Mouse (Mus musculus) limb, embryonic 14.5 days (tissue): ENCODE results near the gene Gif. TPM values are rescaled to one million over a fixed set of nuclear protein-coding genes. Genes with fewer than 3 reads are reported as not detected.

ENCODE experiments used
- ATAC-seq: fragments of 200-750 bp; cut with Nextera tagmentation; 2 replicates; pipeline ENCODE4 v1.8.0; 2017; ENCODE audit warnings: low read depth, moderate number of reproducible peaks, moderate TSS enrichment; ENCODE audit not compliant: low FRiP score
- DNase-seq: peaks from one replicate; pipeline ENCODE4 v3.0.0-alpha.2; 2015; ENCODE audit warnings: low spot score
- H3K27ac ChIP-seq: fragments of 300-500 bp; sonication (generic); replicated peaks from 2 replicates; pipeline ENCODE4 v1.5.1; 2014; ENCODE audit warnings: low read depth, mild to moderate bottlenecking, low read length, moderate library complexity, mixed read lengths
- H3K27me3 ChIP-seq: fragments of 300-500 bp; sonication (generic); 2 replicates; pipeline ENCODE4 v1.6.1; 2014; ENCODE audit warnings: low read length, mixed read lengths; ENCODE audit not compliant: control insufficient read depth, insufficient read depth
- H3K36me3 ChIP-seq: fragments of 300-500 bp; sonication (generic); 2 replicates; pipeline ENCODE4 v1.6.1; 2014; ENCODE audit warnings: mild to moderate bottlenecking, low read length, moderate library complexity, mixed read lengths; ENCODE audit not compliant: control insufficient read depth, insufficient read depth
- H3K4me1 ChIP-seq: fragments of 300-500 bp; sonication (generic); 2 replicates; pipeline ENCODE4 v1.6.1; 2014; ENCODE audit warnings: antibody characterized with exemption, low read length, mixed read lengths; ENCODE audit not compliant: control insufficient read depth, insufficient read depth
- H3K4me2 ChIP-seq: fragments of 300-500 bp; sonication (generic); replicated peaks from 2 replicates; pipeline ENCODE4 v1.6.1; 2014; ENCODE audit warnings: low read depth, mild to moderate bottlenecking, low read length, moderate library complexity; ENCODE audit not compliant: severe bottlenecking
- H3K4me3 ChIP-seq: fragments of 300-500 bp; sonication (generic); replicated peaks from 2 replicates; pipeline ENCODE4 v1.5.1; 2014; ENCODE audit warnings: low read length
- H3K9ac ChIP-seq: fragments of 300-500 bp; sonication (generic); 2 replicates; pipeline ENCODE4 v1.6.1; 2014; ENCODE audit warnings: mild to moderate bottlenecking, low read depth, low read length, moderate library complexity; ENCODE audit not compliant: severe bottlenecking
- H3K9me3 ChIP-seq: fragments of 300-500 bp; sonication (generic); 2 replicates; pipeline ENCODE4 v1.6.1; 2016; ENCODE audit warnings: low read length; ENCODE audit not compliant: control insufficient read depth
- POLR2A ChIP-seq: fragments of 200-500 bp; IDR thresholded peaks from 2 replicates; pipeline ENCODE4 v1.8.0; 2012; ENCODE audit warnings: inconsistent platforms, mild to moderate bottlenecking, moderate library complexity, borderline replicate concordance; ENCODE audit not compliant: insufficient read depth, insufficient read length; ENCODE audit errors: extremely low read depth
- whole genome bisulfite sequencing: fragments of 180-500 bp; shearing (Covaris S2); extraction: QIAGEN DNeasy Blood & Tissue Kit; methylation state at CpG from one replicate; pipeline ENCODE4 v1.1.7; 2014; 5-methylcytosine and 5-hydroxymethylcytosine counted together
- polyA plus RNA-seq, 2 experiments: library from polyadenylated mRNA; depleted of rRNA in 1 of 2; stranded (reverse) in 1 of 2; unstranded in 1 of 2; fragments of >200 nt; fragmentation: Nextera tagmentation in 1 of 2; extraction: Ambion mirVana in 1 of 2; gene quantifications; 2 replicates each; pipeline versions ENCODE4 v1.2.1 to v1.2.3; 2012 to 2014

The Gif gene
- polyA plus RNA-seq, 2 experiments: not detected

DNA sequence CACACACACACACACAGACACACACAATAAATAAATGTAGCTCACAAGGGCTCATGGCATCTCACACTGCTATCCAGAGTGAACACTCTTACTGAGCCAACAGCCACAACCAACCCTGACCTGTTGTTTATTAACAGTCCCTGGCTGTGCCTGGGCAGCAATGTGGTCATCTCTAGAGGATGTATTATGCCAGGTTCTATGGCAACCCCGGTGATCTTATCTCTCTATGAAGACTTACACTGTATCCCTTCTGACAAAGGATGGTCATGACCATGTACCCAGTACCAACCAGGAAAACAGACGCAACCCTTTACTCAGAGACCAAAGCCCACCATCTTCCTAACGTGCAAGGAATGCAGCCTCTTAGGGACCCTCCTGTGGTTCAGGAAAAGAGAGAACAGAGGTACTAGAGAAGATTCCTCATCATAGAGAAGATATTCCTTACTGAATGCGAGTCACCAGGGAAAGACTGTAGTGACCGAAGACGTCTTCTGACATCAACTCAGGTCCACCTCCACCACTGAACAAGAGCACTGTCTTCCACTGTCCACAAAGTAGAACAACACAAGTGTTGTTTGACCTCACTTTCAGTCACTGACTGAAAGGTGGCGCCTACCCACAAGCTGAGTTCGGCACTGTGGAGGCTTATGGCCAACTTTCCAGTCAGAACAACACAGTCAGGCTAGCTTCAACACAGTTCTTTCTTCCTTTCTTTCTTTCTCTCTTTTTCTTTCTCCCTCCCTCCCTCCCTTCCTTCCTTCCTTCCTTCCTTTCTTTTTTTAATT, 53.4 kb downstream of the Gif start:
- Histone ChIP-seq H3K27me3 (no peaks in the 10 kb centered on the region), H3K4me1 (no peaks in the 10 kb centered on the region), H3K4me3 (no peak overlapping the region), H3K9me3 (no peaks in the 10 kb centered on the region), H3K27ac (no peak overlapping the region), H3K9ac (no peak overlapping the region), H3K36me3 (no peaks in the 10 kb centered on the region), H3K4me2 (no peak overlapping the region)
- TF ChIP-seq POLR2A: no peak
- DNase-seq (no peak), ATAC-seq (no peak)
- WGBS: 81% methylated on average over 8 of the region's 8 CpGs

DNA sequence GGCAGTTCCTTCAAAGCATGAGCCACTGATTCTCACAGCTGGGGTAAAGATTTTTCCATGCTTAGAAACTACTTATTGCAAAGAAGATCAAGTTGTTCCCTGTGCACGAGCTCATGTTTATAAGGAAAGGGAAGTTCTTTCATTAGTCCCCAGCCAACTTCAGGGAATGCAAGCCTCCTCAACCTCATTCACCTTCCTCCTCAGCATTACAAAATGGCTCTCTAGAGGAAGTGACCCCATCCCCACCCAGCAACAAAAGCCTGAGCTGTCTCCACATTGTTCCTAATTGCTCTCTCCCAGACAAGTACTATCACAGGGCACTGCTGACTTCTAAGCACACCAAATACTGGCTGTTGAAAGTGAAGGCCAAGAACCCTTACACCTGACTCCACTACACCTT, 57.1 kb downstream of the Gif start:
- TF ChIP-seq POLR2A: no peak
- Histone ChIP-seq H3K4me2 (no peak overlapping the region), H3K36me3 (no peaks in the 10 kb centered on the region), H3K27ac (no peak overlapping the region), H3K9me3 (no peaks in the 10 kb centered on the region), H3K4me3 (no peak overlapping the region), H3K4me1 (no peaks in the 10 kb centered on the region), H3K27me3 (no peaks in the 10 kb centered on the region), H3K9ac (no peak overlapping the region)
- DNase-seq: no peak
- 61% methylated on average over 1 of the region's 1 CpGs for WGBS
- ATAC-seq: no peak

DNA sequence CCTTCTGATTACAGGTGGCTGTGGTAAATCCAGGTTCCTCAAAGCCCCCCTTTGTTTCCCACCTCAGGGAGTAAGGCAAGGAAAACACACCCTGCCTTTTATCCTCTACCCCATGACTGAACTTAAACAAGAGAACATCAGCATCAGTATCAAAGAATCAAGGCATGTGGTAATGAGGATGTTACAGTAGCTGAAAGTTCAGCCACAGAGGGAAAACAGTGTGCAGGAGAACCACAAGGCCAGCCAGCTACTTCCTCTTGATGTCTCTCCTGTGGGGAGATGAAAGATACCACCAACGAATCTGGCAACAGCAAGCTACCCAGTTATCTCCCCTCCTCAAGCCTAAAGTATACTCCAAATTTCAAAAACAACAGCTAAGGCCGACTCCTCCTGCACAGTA, 59.9 kb downstream of the Gif start:
- DNase-seq (no peak), ATAC-seq (no peak)
- no peak overlapping the region for H3K9ac ChIP-seq
- no peak for TF ChIP-seq POLR2A
- H3K36me3 ChIP-seq: no peaks in the 10 kb centered on the region
- no peak overlapping the region for H3K4me3 ChIP-seq
- no peak overlapping the region for H3K4me2 ChIP-seq
- H3K27ac ChIP-seq: no peak overlapping the region
- H3K9me3 ChIP-seq: no peaks in the 10 kb centered on the region
- no peaks in the 10 kb centered on the region for H3K4me1 ChIP-seq
- 70% methylated on average over 2 of the region's 2 CpGs for WGBS
- H3K27me3 ChIP-seq: no peaks in the 10 kb centered on the region

DNA sequence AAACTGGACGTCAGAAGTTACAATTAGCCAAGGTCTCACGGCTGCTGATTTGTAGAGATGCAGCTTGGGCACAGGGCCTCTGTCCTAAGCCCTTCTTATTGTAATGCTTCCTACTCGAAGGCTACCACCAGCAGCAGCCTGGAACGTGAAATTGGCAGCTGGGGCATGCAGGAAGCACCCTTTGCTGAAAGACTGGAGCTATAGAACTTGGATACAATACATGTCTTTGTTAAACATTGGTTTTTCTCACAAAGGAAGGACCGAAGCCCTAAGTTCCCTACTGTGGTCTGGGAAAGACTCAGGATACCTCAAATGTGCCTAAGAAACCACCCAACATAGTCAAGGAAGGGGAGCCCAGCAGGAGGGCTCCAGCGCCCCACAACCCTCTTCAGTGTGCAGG, 60.5 kb downstream of the Gif start:
- TF ChIP-seq POLR2A: no peak
- WGBS: 71% methylated on average over 6 of the region's 6 CpGs
- Histone ChIP-seq H3K27ac (no peak overlapping the region), H3K36me3 (no peaks in the 10 kb centered on the region), H3K27me3 (no peaks in the 10 kb centered on the region), H3K4me2 (no peak overlapping the region), H3K4me1 (no peaks in the 10 kb centered on the region), H3K9ac (no peak overlapping the region), H3K9me3 (no peaks in the 10 kb centered on the region), H3K4me3 (no peak overlapping the region)
- ATAC-seq (no peak), DNase-seq (no peak)

DNA sequence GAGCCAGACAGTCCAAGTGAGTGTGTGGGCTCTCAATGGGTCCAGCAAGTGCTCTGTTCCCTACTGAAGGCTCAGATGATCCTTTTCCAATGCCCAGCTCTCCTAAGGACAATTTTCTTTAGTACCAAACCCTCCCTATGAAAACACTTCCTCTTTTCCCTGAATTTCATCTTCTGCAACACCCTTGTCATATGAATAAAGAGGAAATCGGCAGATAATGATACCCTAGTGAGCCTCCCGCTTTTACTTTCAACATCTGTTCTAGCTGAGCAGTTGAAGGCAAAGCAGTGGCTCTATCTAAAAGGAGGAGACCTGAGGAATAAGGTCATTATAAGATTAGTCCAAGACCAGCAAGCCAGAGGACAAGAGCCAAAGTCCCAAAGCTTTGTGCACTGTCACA, 61.1 kb downstream of the Gif start:
- DNase-seq (no peak), ATAC-seq (no peak)
- WGBS: 77% methylated on average over 2 of the region's 2 CpGs
- no peak overlapping the region for H3K9ac ChIP-seq
- no peak overlapping the region for H3K4me2 ChIP-seq
- no peak overlapping the region for H3K4me3 ChIP-seq
- no peak overlapping the region for H3K27ac ChIP-seq
- TF ChIP-seq POLR2A: no peak
- H3K36me3 ChIP-seq: no peaks in the 10 kb centered on the region
- no peaks in the 10 kb centered on the region for H3K9me3 ChIP-seq
- H3K4me1 ChIP-seq: no peaks in the 10 kb centered on the region
- no peaks in the 10 kb centered on the region for H3K27me3 ChIP-seq
